Mouse (Mus musculus) hindlimb bud, embryonic 11.5 days (tissue): ENCODE data around the gene Arpc1b.

Experiments
- DNase-seq: peaks from one replicate; pipeline ENCODE4 v3.0.0-alpha.2; 2012; ENCODE audit warnings: low read depth, low spot score; ENCODE audit errors: extremely low spot score

The Arpc1b gene

GRCm38 (mm10) chr5:145161361-145161760 is 47.3 kb downstream of the Arpc1b start:
- no peak for DNase-seq

GRCm38 (mm10) chr5:145164710-145165109 is 50.7 kb downstream of the Arpc1b start:
- DNase-seq, result no peak

GRCm38 (mm10) chr5:145165184-145165583 is 51.2 kb downstream of the Arpc1b start:
- no peak for DNase-seq

DNA sequence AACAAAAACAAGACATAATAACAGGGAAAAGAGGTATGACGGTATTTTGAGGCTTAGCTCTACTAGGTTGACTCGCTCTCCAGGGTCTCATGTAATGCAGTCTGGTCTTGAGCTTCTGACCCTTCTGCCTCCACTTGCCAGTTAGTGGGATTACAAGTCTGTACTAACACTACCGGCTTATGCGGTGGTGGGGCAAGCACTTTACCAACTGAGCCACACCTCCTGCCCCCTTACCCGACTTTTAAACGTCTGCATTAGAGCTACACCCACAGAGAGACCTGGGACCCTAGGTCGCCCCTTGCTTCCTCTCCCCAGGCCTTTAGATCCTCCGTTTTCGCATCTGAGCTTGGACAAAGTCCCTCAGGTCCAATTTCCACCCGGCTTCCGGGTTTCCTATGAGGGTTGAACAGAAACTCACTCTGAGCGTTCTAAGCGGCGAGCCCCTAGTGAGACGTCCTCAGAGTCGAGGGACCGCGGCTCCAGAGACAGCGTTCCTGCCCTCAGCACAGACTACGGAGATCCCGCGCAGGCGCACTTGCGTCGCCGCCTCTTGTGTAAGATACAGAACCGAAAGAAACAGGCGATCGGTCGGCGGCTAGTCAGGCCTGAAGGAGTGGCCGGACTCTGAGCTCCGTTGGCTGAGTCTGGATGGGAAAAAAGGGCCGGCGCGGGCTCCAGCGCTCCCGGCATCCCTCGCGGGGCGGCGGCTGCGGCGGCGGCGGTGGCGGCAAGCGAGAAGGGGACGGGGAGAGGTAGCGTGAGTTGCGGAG is 52.7 kb downstream of the Arpc1b start, which contains the start of the genes Ptcd1 and Cpsf4:
TSS of gene Ptcd1 (minus strand) at position 573 of the 770 bp plus-strand sequence.
TSS of gene Cpsf4 (plus strand) at position 678 of the 770 bp plus-strand sequence.
- peak; percentile 94 for DNase-seq

- no peak for DNase-seq
Observed at GRCm38 (mm10) chr5:145167306-145167661, 53.3 kb downstream of the Arpc1b start.

DNA sequence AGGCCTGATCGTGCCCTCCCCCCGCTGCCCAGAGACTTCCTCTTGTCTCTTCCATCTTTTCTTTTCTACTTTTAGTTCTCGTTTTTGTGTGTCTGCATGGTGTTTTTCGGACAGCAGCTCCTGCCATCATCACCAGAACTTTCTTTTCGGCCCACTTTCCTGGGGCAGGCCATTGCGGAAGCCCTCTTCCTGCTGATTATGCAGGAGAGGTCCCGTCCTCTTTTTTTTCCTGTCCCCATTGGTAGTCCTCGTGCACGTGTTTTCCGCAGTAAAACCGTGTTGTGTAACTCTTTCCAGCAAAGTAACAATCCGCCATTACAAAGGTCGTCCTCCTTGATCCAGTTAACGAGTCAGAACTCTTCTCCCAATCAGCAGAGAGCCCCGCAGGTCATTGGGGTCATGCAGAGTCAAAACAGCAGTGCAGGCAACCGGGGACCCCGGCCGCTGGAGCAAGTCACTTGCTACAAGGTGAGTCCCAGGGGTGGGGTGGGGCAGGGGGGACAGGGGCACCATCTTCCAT is 64.5 kb downstream of the Arpc1b start:
- DNase-seq, result no peak
